In genomic region chr4:62697469-62697868, GRCm38 (mm10) we compare ENCODE assay signal across 8 mouse cellular contexts.
DNase-seq lines count a peak whose midpoint lies in the region; ATAC-seq and TF ChIP-seq lines count a peak whose summit lies in the region.

No protein-coding gene starts in this region.

- TF ChIP-seq CTCF in stomach, postnatal 0 days (IDR thresholded peaks at IDR 0.05; ENCODE audit: low read depth) = peak; percentile 99

- TF ChIP-seq EP300 in stomach, postnatal 0 days (optimal IDR thresholded peaks at IDR 0.05) = no peak

- ATAC-seq in embryonic facial prominence, embryonic 11.5 days (replicated peaks; ENCODE audit: insufficient number of reproducible peaks, low FRiP score, low TSS enrichment, low read depth) = peak; percentile 14; the same call in 1 of the 2 replicates
- ATAC-seq in kidney, embryonic 14.5 days (ENCODE audit: low FRiP score, low TSS enrichment) = peak; percentile 24; the same call in 1 of the 2 replicates
- ATAC-seq in limb, embryonic 13.5 days (ENCODE audit: low FRiP score, low read depth) = peak; percentile 42; the same call in 1 of the 2 replicates
- ATAC-seq in stomach, postnatal 0 days (ENCODE audit: low FRiP score, low TSS enrichment) = peak; percentile 67

- H3K27me3 ChIP-seq in embryonic facial prominence, embryonic 11.5 days (ENCODE audit: control insufficient read depth, insufficient read depth, low read length) = no peaks in the 10 kb centered on the region
- peaks cover 39% of the 10 kb centered on the region for H3K27me3 ChIP-seq in heart, embryonic 10.5 days (ENCODE audit: insufficient read depth, poor library complexity, severe bottlenecking)
- H3K27me3 ChIP-seq in kidney, embryonic 14.5 days (ENCODE audit: control insufficient read depth, insufficient read depth, low read length) = no peaks in the 10 kb centered on the region
- no peaks in the 10 kb centered on the region for H3K27me3 ChIP-seq in limb, embryonic 13.5 days
- H3K27me3 ChIP-seq in stomach, postnatal 0 days (ENCODE audit: control insufficient read depth, insufficient read depth, low read length) = no peaks in the 10 kb centered on the region

- WGBS in embryonic facial prominence, embryonic 11.5 days = 15% methylated on average over 2 of the region's 2 CpGs
- 17% methylated on average over 2 of the region's 2 CpGs for WGBS in heart, embryonic 10.5 days
- 23% methylated on average over 2 of the region's 2 CpGs for WGBS in kidney, embryonic 14.5 days
- WGBS in limb, embryonic 13.5 days = 5% methylated on average over 2 of the region's 2 CpGs
- 20% methylated on average over 2 of the region's 2 CpGs for WGBS in stomach, postnatal 0 days

- no peak overlapping the region for H3K27ac ChIP-seq in embryonic facial prominence, embryonic 11.5 days (replicated peaks; ENCODE audit: low read depth, low read length)
- peak overlapping the region; percentile 75 for H3K27ac ChIP-seq in heart, embryonic 10.5 days
- H3K27ac ChIP-seq in kidney, embryonic 14.5 days (ENCODE audit: low read depth, low read length) = no peak overlapping the region
- no peak overlapping the region; the same call in 1 of the 2 replicates for H3K27ac ChIP-seq in limb, embryonic 13.5 days
- 0 out of 2 replicates have a peak overlapping the region, but pooled peaks have one; percentile 13 for H3K27ac ChIP-seq in stomach, postnatal 0 days (replicated peaks)

- no peak overlapping the region for H3K4me2 ChIP-seq in embryonic facial prominence, embryonic 11.5 days (ENCODE audit: low read depth, low read length)
- H3K4me2 ChIP-seq in kidney, embryonic 14.5 days (replicated peaks; ENCODE audit: low read depth, low read length) = no peak overlapping the region
- no peak overlapping the region for H3K4me2 ChIP-seq in limb, embryonic 13.5 days (replicated peaks)
- H3K4me2 ChIP-seq in stomach, postnatal 0 days (replicated peaks; ENCODE audit: low read depth) = no peak overlapping the region

- H3K36me3 ChIP-seq in embryonic facial prominence, embryonic 11.5 days (replicated peaks; ENCODE audit: control insufficient read depth, insufficient read depth, low read depth, low read length) = no peaks in the 10 kb centered on the region; the same call in 1 of the 2 replicates
- peaks cover 26% of the 10 kb centered on the region for H3K36me3 ChIP-seq in heart, embryonic 10.5 days
- peaks cover 36% of the 10 kb centered on the region; the same call in 1 of the 2 replicates for H3K36me3 ChIP-seq in kidney, embryonic 14.5 days (ENCODE audit: control insufficient read depth, insufficient read depth, low read length)
- H3K36me3 ChIP-seq in limb, embryonic 13.5 days = peaks cover 43% of the 10 kb centered on the region
- peaks cover 16% of the 10 kb centered on the region for H3K36me3 ChIP-seq in stomach, postnatal 0 days (ENCODE audit: control insufficient read depth, insufficient read depth, low read length)

- H3K9me3 ChIP-seq in embryonic facial prominence, embryonic 11.5 days (replicated peaks; ENCODE audit: control insufficient read depth, low read length) = no peaks in the 10 kb centered on the region
- no peaks in the 10 kb centered on the region for H3K9me3 ChIP-seq in heart, embryonic 10.5 days
- H3K9me3 ChIP-seq in kidney, embryonic 14.5 days (ENCODE audit: control insufficient read depth, low read length) = no peaks in the 10 kb centered on the region
- no peaks in the 10 kb centered on the region for H3K9me3 ChIP-seq in limb, embryonic 13.5 days
- no peaks in the 10 kb centered on the region for H3K9me3 ChIP-seq in stomach, postnatal 0 days (ENCODE audit: control insufficient read depth, low read length)

- peak; percentile 77 for DNase-seq in A20 (ENCODE audit: low read depth, low spot score)
- DNase-seq in adrenal gland, postnatal 36 days = peak; percentile 92 to 93
- peak; percentile 91 for DNase-seq in embryonic facial prominence, embryonic 11.5 days (ENCODE audit: low spot score)
- DNase-seq in heart, embryonic 10.5 days (ENCODE audit: low spot score) = peak; percentile 93
- peak; percentile 84 for DNase-seq in neural tube, embryonic 10.5 days (ENCODE audit: extremely low spot score, low spot score)
- DNase-seq in stomach, postnatal 0 days (ENCODE audit: low spot score) = peak; percentile 91

- no peak overlapping the region for H3K4me3 ChIP-seq in embryonic facial prominence, embryonic 11.5 days (ENCODE audit: low read depth, low read length)
- H3K4me3 ChIP-seq in heart, embryonic 10.5 days = no peak overlapping the region; the same call in 1 of the 2 replicates
- no peak overlapping the region for H3K4me3 ChIP-seq in kidney, embryonic 14.5 days (ENCODE audit: low read length)
- H3K4me3 ChIP-seq in limb, embryonic 13.5 days = no peak overlapping the region
- H3K4me3 ChIP-seq in stomach, postnatal 0 days (ENCODE audit: low read depth, low read length) = no peak overlapping the region

- no peak overlapping the region for H3K9ac ChIP-seq in embryonic facial prominence, embryonic 11.5 days (replicated peaks; ENCODE audit: low read length)
- H3K9ac ChIP-seq in kidney, embryonic 14.5 days (ENCODE audit: low read depth, low read length) = no peak overlapping the region
- H3K9ac ChIP-seq in limb, embryonic 13.5 days = peak overlapping the region; percentile 25; the same call in 1 of the 2 replicates
- no peak overlapping the region for H3K9ac ChIP-seq in stomach, postnatal 0 days (ENCODE audit: low read length)

- H3K4me1 ChIP-seq in embryonic facial prominence, embryonic 11.5 days (ENCODE audit: control insufficient read depth, insufficient read depth, low read length) = peaks cover 3% of the 10 kb centered on the region; the same call in 1 of the 2 replicates
- peaks cover 77% of the 10 kb centered on the region for H3K4me1 ChIP-seq in heart, embryonic 10.5 days
- peaks cover 11% of the 10 kb centered on the region for H3K4me1 ChIP-seq in kidney, embryonic 14.5 days (ENCODE audit: control insufficient read depth, insufficient read depth, low read length)
- H3K4me1 ChIP-seq in limb, embryonic 13.5 days = peaks cover 58% of the 10 kb centered on the region
- peaks cover 10% of the 10 kb centered on the region; the same call in 1 of the 2 replicates for H3K4me1 ChIP-seq in stomach, postnatal 0 days (replicated peaks; ENCODE audit: control insufficient read depth, insufficient read depth)

Comparison
In these comparisons a context has a peak if more than half of its experiments do, and no peak if none do; other contexts are left out.
1. ATAC-seq: peak in every context shown above with its lines; median percentile 67 in stomach, postnatal 0 days; 42 in limb, embryonic 13.5 days; 24 in kidney, embryonic 14.5 days; 14 in embryonic facial prominence, embryonic 11.5 days.
2. H3K27ac ChIP-seq: peak in heart, embryonic 10.5 days (single experiment) and stomach, postnatal 0 days (single experiment); none in embryonic facial prominence, embryonic 11.5 days (single experiment), kidney, embryonic 14.5 days (single experiment) and limb, embryonic 13.5 days (single experiment).
3. Peak in every context shown above with its lines, with median percentiles within 50 percentile points of each other: DNase-seq.